Mouse (Mus musculus) MEL (cell line): ENCODE measurements around the gene Kat6b.
"Not testable (repeated sequence)": the region's sequence is repeated elsewhere in the genome, so short reads cannot be mapped to it uniquely, and the experiment has no call there.

ENCODE experiments used
- CTCF ChIP-seq, 3 experiments: IDR thresholded peaks in 2 of 3; conservative IDR thresholded peaks in 1 of 3; 2 replicates each; pipeline ENCODE4 v1.5.1; 2011 to 2012; ENCODE audit warnings: low read length in 3 of 3, low read depth in 2 of 3, mild to moderate bottlenecking in 2 of 3, improper control_type of control experiment in 1 of 3, inconsistent platforms in 1 of 3, mixed read lengths in 1 of 3, moderate library complexity in 1 of 3; ENCODE audit not compliant: control insufficient read depth in 1 of 3, insufficient read depth in 1 of 3, poor library complexity in 1 of 3, severe bottlenecking in 1 of 3
- E2F4 ChIP-seq: IDR thresholded peaks from 2 replicates; pipeline ENCODE4 v1.6.1; 2011; ENCODE audit warnings: low read depth, low read length, improper control_type of control experiment, borderline replicate concordance
- EP300 ChIP-seq, 2 experiments: IDR thresholded peaks; 2 replicates each; pipeline ENCODE4 v1.6.1; 2011; ENCODE audit warnings: improper control_type of control experiment in 2 of 2, low read length in 2 of 2, low read depth in 1 of 2, mild to moderate bottlenecking in 1 of 2
- HCFC1 ChIP-seq: IDR thresholded peaks from 2 replicates; pipeline ENCODE4 v1.6.1; 2012; ENCODE audit warnings: low read depth, mild to moderate bottlenecking, inconsistent platforms, low read length, improper control_type of control experiment, moderate library complexity
- KAT2A ChIP-seq: conservative IDR thresholded peaks from 2 replicates; pipeline ENCODE4 v1.6.1; 2012; ENCODE audit warnings: low read depth, low read length, improper control_type of control experiment, inconsistent platforms
- MAX ChIP-seq: IDR thresholded peaks from 2 replicates; pipeline ENCODE4 v1.6.1; 2011; ENCODE audit warnings: low read length, improper control_type of control experiment
- MEF2A ChIP-seq: IDR thresholded peaks from 2 replicates; pipeline ENCODE4 v1.6.1; 2014; ENCODE audit warnings: low read depth, mild to moderate bottlenecking, inconsistent platforms, low read length, improper control_type of control experiment; ENCODE audit not compliant: poor library complexity, insufficient replicate concordance, severe bottlenecking; ENCODE audit errors: extremely low read depth
- NELFE ChIP-seq: IDR thresholded peaks from 2 replicates; pipeline ENCODE4 v1.6.1; 2011; ENCODE audit warnings: low read depth, low read length, improper control_type of control experiment
- NRF1 ChIP-seq: IDR thresholded peaks from 2 replicates; pipeline ENCODE4 v1.6.1; 2014; ENCODE audit warnings: low read depth, mild to moderate bottlenecking, inconsistent platforms, low read length, improper control_type of control experiment, moderate library complexity; ENCODE audit not compliant: poor library complexity, insufficient read depth, severe bottlenecking
- POLR2AphosphoS2 ChIP-seq: IDR thresholded peaks from 2 replicates; pipeline ENCODE4 v1.6.1; 2011; ENCODE audit warnings: low read length, improper control_type of control experiment
- TAL1 ChIP-seq: IDR thresholded peaks from 2 replicates; pipeline ENCODE4 v1.6.1; 2012; ENCODE audit warnings: mild to moderate bottlenecking, inconsistent platforms, low read length, moderate library complexity, mixed read lengths
- UBTF ChIP-seq: IDR thresholded peaks from 2 replicates; pipeline ENCODE4 v1.6.1; 2012; ENCODE audit warnings: low read depth, mild to moderate bottlenecking, inconsistent platforms, low read length, improper control_type of control experiment, moderate library complexity, borderline replicate concordance; ENCODE audit not compliant: insufficient read depth
- USF1 ChIP-seq: IDR thresholded peaks from 2 replicates; pipeline ENCODE4 v1.6.1; 2014; ENCODE audit warnings: low read depth, mild to moderate bottlenecking, inconsistent platforms, low read length, improper control_type of control experiment, moderate library complexity
- ZNF384 ChIP-seq: IDR thresholded peaks from 2 replicates; pipeline ENCODE4 v1.6.1; 2012; ENCODE audit warnings: low read depth, mild to moderate bottlenecking, inconsistent platforms, low read length, improper control_type of control experiment

DNA sequence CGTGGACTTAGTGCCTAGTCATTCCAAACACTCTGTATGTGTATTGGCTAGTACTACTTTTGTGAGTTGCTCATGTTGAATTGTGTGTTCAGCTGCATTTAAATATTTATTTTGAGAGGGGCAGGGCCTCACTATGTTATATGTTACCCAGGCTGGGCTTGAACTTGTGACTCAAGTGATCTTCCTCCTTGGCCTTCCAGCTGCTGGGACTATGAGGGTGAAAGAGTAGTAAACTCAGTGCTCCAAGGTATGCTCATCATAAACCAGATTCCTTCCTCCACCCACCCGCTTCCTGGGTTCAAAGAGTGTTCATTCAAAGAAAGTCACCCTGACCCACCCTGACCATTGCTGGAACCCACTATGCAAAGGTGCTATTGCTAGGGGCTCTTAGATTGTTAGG, 5.9 kb downstream of the Kat6b start:
- not testable (repeated sequence) for TF ChIP-seq EP300 (IDR thresholded peaks at IDR 0.05; ENCODE audit: low read depth in 1 of 2, low read length in 2 of 2); CTCF (IDR thresholded peaks at IDR 0.05 in 2 of 3, conservative IDR thresholded peaks at IDR 0.05 in 1 of 3; ENCODE audit: control insufficient read depth in 1 of 3, insufficient read depth in 1 of 3, low read depth in 2 of 3, low read length in 3 of 3, poor library complexity in 1 of 3, severe bottlenecking in 1 of 3); NRF1; E2F4; MEF2A; UBTF; KAT2A; TAL1; NELFE; USF1; POLR2AphosphoS2; ZNF384; MAX; HCFC1
